Mouse (Mus musculus): Measurements from ENCODE around the gene Tnfaip1.

DNA sequence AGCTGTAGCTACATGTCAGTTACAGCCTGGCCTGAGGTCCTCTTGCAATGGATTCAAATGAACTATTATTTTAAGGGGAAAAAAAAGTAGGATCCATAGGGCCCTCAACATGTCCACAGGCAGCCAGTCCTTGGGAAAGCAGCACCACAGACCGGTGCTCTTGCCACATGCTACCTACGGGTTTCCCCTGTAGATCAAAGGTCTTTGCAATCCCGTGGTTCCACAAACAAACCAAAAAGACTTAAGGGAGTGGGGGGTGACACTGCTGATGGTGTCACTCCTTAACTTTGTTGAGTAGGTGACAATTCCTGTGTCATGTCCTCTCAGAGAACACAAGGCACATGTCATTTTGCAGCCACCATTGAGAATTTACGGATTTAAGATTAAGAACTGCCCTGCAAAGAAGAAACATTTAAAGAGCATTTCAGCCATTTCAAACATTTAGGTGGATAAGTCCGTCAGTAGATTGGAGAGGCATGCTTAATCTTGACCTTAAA, 13.4 kb upstream of the Tnfaip1 start:
- no peak for TF ChIP-seq CTCF (IDR thresholded peaks at IDR 0.05; ENCODE audit: borderline replicate concordance, control insufficient read depth, extremely low read depth, insufficient read depth, low read length, poor library complexity)
- no peak for TF ChIP-seq POLR2A (IDR thresholded peaks at IDR 0.05; ENCODE audit: control insufficient read depth, extremely low read depth, insufficient read depth, low read length, poor library complexity)

Measured in thymus, adult 2 months (tissue).